Mouse (Mus musculus): Measurements from ENCODE around the gene C1qa. TPM values are rescaled to one million over a fixed set of nuclear protein-coding genes. Genes with fewer than 3 reads are reported as not detected.

Gene C1qa
- polyA plus RNA-seq, 1 experiment = 1,983 TPM

GRCm38 (mm10) chr4:136848565-136848964 is 50.0 kb downstream of the C1qa start:
- Histone ChIP-seq H3K4me1 (ENCODE audit: control insufficient read depth, insufficient read depth, low read length) (no peaks in the 10 kb centered on the region), H3K4me3 (ENCODE audit: insufficient read depth, low read length) (no peak overlapping the region), H3K27ac (ENCODE audit: insufficient read depth, low read depth, low read length) (no peak overlapping the region)
- TF ChIP-seq POLR2A (IDR thresholded peaks at IDR 0.05; ENCODE audit: borderline replicate concordance, low read depth, low read length) = no peak
- no peak for TF ChIP-seq CTCF (IDR thresholded peaks at IDR 0.05; ENCODE audit: low read depth, low read length)

- no peak for TF ChIP-seq CTCF (IDR thresholded peaks at IDR 0.05; ENCODE audit: low read depth, low read length)
- no peak for TF ChIP-seq POLR2A (IDR thresholded peaks at IDR 0.05; ENCODE audit: borderline replicate concordance, low read depth, low read length)
- no peak overlapping the region for H3K4me3 ChIP-seq (ENCODE audit: insufficient read depth, low read length)
- H3K4me1 ChIP-seq (ENCODE audit: control insufficient read depth, insufficient read depth, low read length) = peaks cover 2% of the 10 kb centered on the region
- no peak overlapping the region for H3K27ac ChIP-seq (ENCODE audit: insufficient read depth, low read depth, low read length)
Measured at GRCm38 (mm10) chr4:136847166-136847565, 51.4 kb downstream of the C1qa start.

Other genes with a start within 250 kb of the C1qa start
- gene Ephb2, start 62.8 kb downstream of the C1qa start, polyA plus RNA-seq (2012; ENCODE audit: insufficient read depth, insufficient read length, missing spikeins) = not detected in 2 replicates
- gene C1qb, start 12.6 kb downstream of the C1qa start, polyA plus RNA-seq (2012; ENCODE audit: insufficient read depth, insufficient read length, missing spikeins) = 3,592 and 3,777 TPM in 2 replicates
- 2,483 and 2,716 TPM in 2 replicates for gene C1qc, start 5.7 kb downstream of the C1qa start, polyA plus RNA-seq (2012; ENCODE audit: insufficient read depth, insufficient read length, missing spikeins)
- not detected in 2 replicates for gene Epha8, start 58.0 kb upstream of the C1qa start, polyA plus RNA-seq (2012; ENCODE audit: insufficient read depth, insufficient read length, missing spikeins)
- gene Zbtb40, start 150.0 kb upstream of the C1qa start, polyA plus RNA-seq (2012; ENCODE audit: insufficient read depth, insufficient read length, missing spikeins) = 4.8 and 6.3 TPM in 2 replicates

Measured in bone marrow macrophage, adult 2 months (primary cell).